Mouse (Mus musculus) heart, embryonic 13.5 days (tissue): ENCODE measurements around the gene Gm7030. TPM values are rescaled to one million over a fixed set of nuclear protein-coding genes. Genes with fewer than 3 reads are reported as not detected.
"Not testable (repeated sequence)": the region's sequence is repeated elsewhere in the genome, so short reads cannot be mapped to it uniquely, and the experiment has no call there.

ENCODE experiments used
- ATAC-seq: fragments of 200-750 bp; cut with Nextera tagmentation; 2 replicates; pipeline ENCODE4 v1.8.0; 2017; ENCODE audit warnings: moderate TSS enrichment; ENCODE audit not compliant: insufficient number of reproducible peaks, low FRiP score, low TSS enrichment; ENCODE audit errors: extremely low read depth
- H3K27ac ChIP-seq: fragments of 300-500 bp; sonication (generic); replicated peaks from 2 replicates; pipeline ENCODE4 v1.5.1; 2015; ENCODE audit warnings: moderate library complexity, mild to moderate bottlenecking, inconsistent platforms
- H3K27me3 ChIP-seq: fragments of 300-500 bp; sonication (generic); replicated peaks from 2 replicates; pipeline ENCODE4 v1.6.1; 2015; ENCODE audit warnings: mild to moderate bottlenecking, inconsistent platforms
- H3K36me3 ChIP-seq: fragments of 300-500 bp; sonication (generic); 2 replicates; pipeline ENCODE4 v1.6.1; 2015; ENCODE audit warnings: mild to moderate bottlenecking, inconsistent platforms
- H3K4me1 ChIP-seq: fragments of 300-500 bp; sonication (generic); 2 replicates; pipeline ENCODE4 v1.6.1; 2015; ENCODE audit warnings: inconsistent platforms
- H3K4me2 ChIP-seq: fragments of 300-500 bp; sonication (generic); 2 replicates; pipeline ENCODE4 v1.6.1; 2015; ENCODE audit warnings: inconsistent platforms, mild to moderate bottlenecking, moderate library complexity
- H3K4me3 ChIP-seq: fragments of 300-500 bp; sonication (generic); 2 replicates; pipeline ENCODE4 v1.5.1; 2015; ENCODE audit warnings: moderate library complexity, mild to moderate bottlenecking, inconsistent platforms
- H3K9ac ChIP-seq: fragments of 300-500 bp; sonication (generic); 2 replicates; pipeline ENCODE4 v1.6.1; 2015; ENCODE audit warnings: inconsistent platforms, mild to moderate bottlenecking, moderate library complexity
- H3K9me3 ChIP-seq: fragments of 300-500 bp; sonication (generic); 2 replicates; pipeline ENCODE4 v1.6.1; 2016; ENCODE audit warnings: inconsistent platforms
- WGBS: fragments of 180-500 bp; shearing (Covaris S2); methylation state at CpG from one replicate; pipeline ENCODE4 v1.1.7; 2015; ENCODE audit warnings: mixed read lengths; 5-methylcytosine and 5-hydroxymethylcytosine counted together
- polyA plus RNA-seq: library from polyadenylated mRNA; unstranded; fragments of >200 nt; fragmentation: Nextera tagmentation; extraction: Ambion mirVana; gene quantifications from 2 replicates; pipeline ENCODE4 v1.2.1, GENCODE M21; 2015

The Gm7030 gene
- polyA plus RNA-seq, 1 experiment from 2014 or later = not detected

DNA sequence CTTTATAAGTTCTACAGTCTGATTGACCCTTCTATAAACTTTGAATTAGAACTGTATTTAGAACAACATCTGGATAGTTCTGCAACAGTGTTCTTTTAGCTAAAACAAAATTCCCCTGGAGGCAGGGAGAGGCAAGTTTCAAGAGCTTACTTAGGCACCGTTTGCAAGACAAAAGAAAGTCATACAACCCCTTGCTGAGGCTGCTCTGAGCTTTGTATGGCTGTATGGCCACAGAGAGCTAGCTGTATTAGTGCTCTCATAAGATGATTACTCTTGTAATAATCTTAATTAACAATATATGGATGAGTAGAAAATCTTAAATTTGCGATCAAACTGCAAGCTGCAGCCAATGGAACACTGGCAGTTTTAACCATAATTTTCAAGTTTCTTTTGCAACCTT, 29.6 kb downstream of the Gm7030 start:
- H3K9me3 ChIP-seq, H3K36me3 ChIP-seq, H3K4me3 ChIP-seq, ATAC-seq, H3K4me1 ChIP-seq, H3K27ac ChIP-seq, H3K4me2 ChIP-seq, H3K9ac ChIP-seq: not testable (repeated sequence)
- H3K27me3 ChIP-seq = peaks cover 11% of the 10 kb centered on the region
- 64% methylated on average over 2 of the region's 2 CpGs for WGBS

DNA sequence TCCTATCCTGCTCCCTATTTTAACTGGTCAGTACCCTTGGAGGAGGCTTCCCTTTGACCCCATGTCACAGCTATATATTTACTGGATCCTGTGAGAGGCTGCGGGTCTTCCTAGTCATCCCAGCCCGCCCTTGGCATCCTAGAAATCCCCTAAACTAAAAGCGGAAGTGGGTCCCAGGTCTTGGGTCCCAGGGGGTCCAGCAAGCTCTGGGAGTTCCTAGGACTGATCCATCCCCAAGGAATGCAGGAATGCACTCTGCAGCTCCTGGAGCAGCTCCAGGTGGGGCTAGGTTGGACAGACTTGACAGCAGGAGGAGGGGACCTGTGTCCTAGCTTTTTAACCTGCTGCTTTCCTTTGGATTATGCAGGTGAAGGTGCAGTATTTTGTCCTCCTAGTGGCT, 35.3 kb downstream of the Gm7030 start:
- Histone ChIP-seq H3K27me3 (peaks cover 19% of the 10 kb centered on the region), H3K27ac (no peak overlapping the region), H3K9me3 (no peaks in the 10 kb centered on the region), H3K4me3 (no peak overlapping the region), H3K36me3 (no peaks in the 10 kb centered on the region), H3K4me2 (no peak overlapping the region), H3K4me1 (no peaks in the 10 kb centered on the region), H3K9ac (no peak overlapping the region)
- 3% methylated on average over 3 of the region's 3 CpGs for WGBS
- no peak for ATAC-seq

DNA sequence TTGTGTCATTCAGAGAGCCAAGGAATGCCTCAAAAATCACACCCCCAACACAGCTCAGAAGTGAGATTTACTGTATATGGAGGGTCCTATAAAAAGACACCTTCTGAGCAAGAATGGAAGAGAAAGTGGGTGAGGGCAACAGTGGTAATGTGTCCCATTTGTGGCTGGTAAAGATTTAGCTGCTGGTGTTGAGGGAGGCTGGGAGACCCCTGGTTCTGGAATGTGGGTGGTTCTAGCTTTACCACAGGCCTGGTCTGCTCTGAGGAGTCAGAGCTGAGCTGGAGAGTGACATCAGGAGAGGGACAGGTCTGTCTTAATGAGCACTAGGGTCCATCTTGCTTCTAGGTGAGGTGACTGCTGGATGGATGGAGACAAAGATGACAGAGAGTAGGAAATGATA, 36.7 kb downstream of the Gm7030 start:
- not testable (repeated sequence) for H3K9me3 ChIP-seq, H3K4me3 ChIP-seq, H3K4me2 ChIP-seq, H3K9ac ChIP-seq, H3K36me3 ChIP-seq, ATAC-seq, H3K27ac ChIP-seq, H3K4me1 ChIP-seq
- H3K27me3 ChIP-seq = peaks cover 19% of the 10 kb centered on the region

DNA sequence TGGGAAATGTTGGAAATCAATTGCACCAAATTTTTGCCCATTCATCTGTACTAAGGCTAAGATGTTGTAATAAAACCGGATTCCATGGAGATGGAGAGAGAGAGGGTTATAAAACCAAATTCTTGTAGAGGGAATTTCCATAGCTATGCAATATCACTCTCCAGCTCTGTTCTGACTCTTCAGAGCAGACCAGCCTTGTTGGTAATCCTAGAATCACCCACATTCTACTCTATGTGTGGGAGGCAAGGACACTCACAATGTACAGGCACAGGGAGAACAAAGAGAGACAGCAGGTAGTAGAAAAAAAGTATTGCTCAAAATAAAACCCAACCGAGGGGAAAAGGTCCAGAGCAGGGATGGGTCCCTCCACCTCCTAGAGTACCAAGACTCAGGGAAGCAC, 37.3 kb downstream of the Gm7030 start:
- no CpG with 5 or more reads among the region's 2 CpGs for WGBS

DNA sequence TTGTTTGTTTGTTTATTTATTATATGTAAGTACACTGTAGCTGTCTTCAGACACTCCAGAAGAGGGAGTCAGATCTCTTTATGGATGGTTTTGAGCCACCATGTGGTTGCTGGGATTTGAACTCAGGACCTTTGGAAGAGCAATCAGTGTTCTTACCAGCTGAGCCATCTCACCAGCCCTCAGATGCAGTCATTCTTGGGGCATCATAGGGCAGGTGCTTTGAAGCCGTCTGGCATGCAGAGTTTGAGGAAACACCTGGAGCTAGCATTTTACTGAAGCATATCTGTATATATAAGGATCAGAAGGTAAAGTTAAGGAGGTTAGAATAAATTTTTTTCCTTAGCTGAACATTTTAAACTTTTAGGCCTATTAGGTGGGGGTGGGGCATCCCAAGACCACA, 43.2 kb downstream of the Gm7030 start:
- H3K36me3 ChIP-seq, ATAC-seq, H3K4me3 ChIP-seq, H3K4me2 ChIP-seq, H3K27ac ChIP-seq, H3K9ac ChIP-seq, H3K9me3 ChIP-seq: not testable (repeated sequence)
- peaks cover 55% of the 10 kb centered on the region for H3K27me3 ChIP-seq
- H3K4me1 ChIP-seq = peaks cover 12% of the 10 kb centered on the region
- 71% methylated on average over 1 of the region's 1 CpGs for WGBS

More for the DNA sequence above, 37.3 kb downstream of the Gm7030 start:
- not testable (repeated sequence) for H3K4me2 ChIP-seq, H3K9me3 ChIP-seq, ATAC-seq, H3K27ac ChIP-seq, H3K9ac ChIP-seq, H3K4me3 ChIP-seq, H3K36me3 ChIP-seq, H3K4me1 ChIP-seq
- H3K27me3 ChIP-seq = peaks cover 19% of the 10 kb centered on the region

DNA sequence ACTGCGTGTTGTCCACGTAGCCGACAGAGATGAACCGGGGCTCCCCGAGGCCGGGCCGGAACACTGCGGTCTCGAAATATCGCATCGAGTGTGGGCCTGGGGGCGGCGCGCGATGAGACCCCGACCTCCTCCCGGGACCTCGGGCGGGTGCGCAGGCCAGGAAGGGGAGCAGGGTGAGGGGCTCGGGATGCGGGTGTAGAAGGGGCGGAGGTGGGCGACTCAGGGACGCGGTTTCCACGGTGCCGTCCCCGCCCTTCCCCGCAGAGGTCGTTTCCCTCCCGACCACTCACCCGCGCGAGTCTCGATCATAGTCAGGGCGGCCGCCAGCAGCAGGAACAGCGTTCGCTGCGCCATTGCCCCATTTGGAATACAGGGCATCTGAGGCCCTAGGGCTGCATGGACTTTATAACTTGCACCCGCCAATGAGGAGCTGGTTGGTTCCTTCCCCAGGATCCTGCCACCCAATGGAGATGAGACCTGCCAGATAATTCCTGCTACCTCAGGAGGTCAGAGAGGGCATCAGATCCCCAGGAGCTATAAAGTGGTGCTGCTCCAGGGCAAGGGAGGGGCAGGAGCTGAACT, 45.3 kb downstream of the Gm7030 start:
- Histone ChIP-seq H3K4me1 (peaks cover 12% of the 10 kb centered on the region), H3K36me3 (no peaks in the 10 kb centered on the region), H3K4me2 (peak overlapping the region; percentile 95), H3K9me3 (no peaks in the 10 kb centered on the region), H3K27me3 (peaks cover 65% of the 10 kb centered on the region), H3K9ac (peak overlapping the region; percentile 65), H3K27ac (no peak overlapping the region), H3K4me3 (peak overlapping the region; percentile 59)
- ATAC-seq = no peak
- WGBS = under 1% methylated on average over 42 of the region's 42 CpGs

DNA sequence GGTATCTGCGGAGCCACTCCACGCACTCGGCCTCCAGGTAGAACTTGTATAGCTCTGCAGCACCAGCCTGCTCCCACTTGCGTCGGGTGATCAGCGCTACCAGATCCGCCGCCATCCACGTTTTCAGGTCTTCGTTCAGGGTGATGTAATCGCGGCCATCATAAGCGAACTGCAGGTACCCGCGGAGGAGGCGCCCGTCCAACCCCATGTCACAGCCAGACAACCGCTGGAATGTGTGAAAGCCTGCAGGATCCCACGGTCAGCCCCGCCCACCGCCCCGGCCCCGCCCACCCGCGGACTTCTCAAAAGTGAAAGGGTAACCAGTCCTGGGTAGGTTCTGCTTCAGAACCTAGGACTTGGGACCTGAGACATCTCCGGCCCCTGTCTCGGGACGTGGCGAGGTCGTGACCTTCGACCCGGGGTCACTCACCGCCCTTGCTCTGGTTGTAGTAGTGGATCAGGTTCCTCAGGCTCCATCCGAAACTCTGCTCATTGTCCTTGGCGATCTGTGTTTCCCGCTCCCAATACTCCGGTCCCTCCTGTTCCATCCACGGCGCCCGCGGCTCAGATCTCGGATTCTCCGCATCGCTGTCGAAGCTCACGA, 45.9 kb downstream of the Gm7030 start:
- no peak overlapping the region for H3K27ac ChIP-seq
- no peaks in the 10 kb centered on the region for H3K9me3 ChIP-seq
- H3K36me3 ChIP-seq = no peaks in the 10 kb centered on the region
- WGBS = under 1% methylated on average over 46 of the region's 46 CpGs
- peak overlapping the region; percentile 65 for H3K9ac ChIP-seq
- peak overlapping the region; percentile 59 for H3K4me3 ChIP-seq
- H3K4me1 ChIP-seq = peaks cover 12% of the 10 kb centered on the region
- no peak for ATAC-seq
- peaks cover 65% of the 10 kb centered on the region for H3K27me3 ChIP-seq
- peak overlapping the region; percentile 95 for H3K4me2 ChIP-seq

DNA sequence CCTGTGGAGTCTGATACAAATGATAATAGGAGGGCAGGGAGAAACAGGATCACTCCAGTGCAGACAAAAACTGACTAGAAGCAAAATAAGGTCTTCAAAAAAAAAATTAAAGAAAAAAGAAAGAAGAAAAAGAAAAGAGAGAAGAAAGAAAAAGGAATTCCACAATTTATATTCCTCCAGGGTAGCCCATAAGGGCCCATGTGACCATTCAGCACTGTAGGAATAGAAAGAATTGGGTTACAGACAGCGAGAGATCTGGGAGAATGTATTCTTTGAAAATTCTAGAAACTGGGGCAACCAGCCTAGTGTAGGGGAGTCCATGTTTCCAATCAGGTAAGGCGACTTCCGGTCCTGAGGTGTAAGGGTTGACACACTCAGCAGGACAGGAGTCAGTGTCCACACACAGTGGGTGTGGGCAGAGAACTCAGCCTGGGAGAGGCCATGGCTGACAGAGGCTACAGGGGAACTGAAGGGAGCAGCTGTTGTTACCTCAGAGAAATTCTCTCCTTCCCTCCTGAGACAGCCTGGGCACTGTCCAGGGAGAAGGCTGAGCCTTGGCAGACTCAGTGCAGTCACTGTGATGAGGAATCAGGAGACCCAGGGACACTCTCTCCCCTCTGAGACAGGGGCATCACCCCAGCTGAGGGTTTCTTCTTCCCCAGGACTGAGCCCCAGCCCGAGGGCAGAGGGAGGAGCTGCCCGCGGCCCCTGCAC, 46.5 kb downstream of the Gm7030 start:
- H3K36me3 ChIP-seq, H3K9me3 ChIP-seq, H3K27ac ChIP-seq, ATAC-seq: not testable (repeated sequence)
- Histone ChIP-seq H3K9ac (peak overlapping the region; percentile 65; the same call in 1 of the 2 replicates), H3K27me3 (peaks cover 65% of the 10 kb centered on the region), H3K4me1 (peaks cover 12% of the 10 kb centered on the region), H3K4me3 (peak overlapping the region; percentile 59), H3K4me2 (peak overlapping the region; percentile 95)
- 24% methylated on average over 6 of the region's 6 CpGs for WGBS

DNA sequence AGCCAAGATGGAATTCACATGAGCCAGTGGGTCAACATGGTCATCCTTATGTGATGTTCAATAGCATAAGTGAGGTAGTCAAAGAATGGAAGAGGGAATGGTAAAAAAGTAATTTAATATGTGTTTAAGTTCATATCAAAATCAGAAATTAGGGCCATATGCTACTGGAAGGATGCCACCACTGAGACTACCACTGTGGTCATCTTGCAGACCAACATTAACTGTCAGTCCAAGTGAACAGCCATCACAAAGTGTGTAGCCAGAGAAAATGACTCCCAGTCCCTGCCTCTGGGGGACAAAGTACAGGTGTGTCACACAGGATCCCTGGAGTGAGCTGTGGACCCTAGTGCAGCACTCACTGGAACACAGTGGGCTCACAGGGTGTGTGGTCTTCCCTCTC, 47.3 kb downstream of the Gm7030 start:
- H3K36me3 ChIP-seq, ATAC-seq, H3K9ac ChIP-seq: not testable (repeated sequence)

DNA sequence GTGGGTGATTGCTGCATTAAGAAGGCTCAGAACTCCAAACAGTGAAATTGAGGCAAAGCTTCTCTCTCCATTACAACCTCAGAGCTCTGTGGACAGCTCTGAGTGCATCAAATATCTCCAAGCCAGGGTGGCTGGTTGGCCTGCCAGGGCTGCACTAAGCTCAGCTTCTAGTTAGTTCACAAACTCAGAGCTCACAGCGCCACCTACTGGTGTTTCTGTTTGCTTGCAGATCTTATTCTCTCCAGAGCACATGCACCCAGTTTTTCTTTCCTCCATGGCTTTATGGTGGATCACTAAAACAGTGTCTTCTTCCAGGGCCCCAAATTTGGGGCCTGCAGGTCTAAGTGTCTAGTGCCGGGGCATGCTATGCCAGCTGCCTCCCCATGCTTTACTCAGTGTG, 68.4 kb downstream of the Gm7030 start:
- 21% methylated on average over 2 of the region's 2 CpGs for WGBS
- no peak overlapping the region for H3K27ac ChIP-seq
- H3K4me1 ChIP-seq = no peaks in the 10 kb centered on the region
- no peaks in the 10 kb centered on the region for H3K9me3 ChIP-seq
- no peaks in the 10 kb centered on the region for H3K36me3 ChIP-seq
- H3K27me3 ChIP-seq = peaks cover 6% of the 10 kb centered on the region
- no peak for ATAC-seq
- H3K4me3 ChIP-seq = no peak overlapping the region
- no peak overlapping the region for H3K4me2 ChIP-seq
- H3K9ac ChIP-seq = no peak overlapping the region

More for the DNA sequence above, 47.3 kb downstream of the Gm7030 start:
- not testable (repeated sequence) for H3K4me3 ChIP-seq, H3K4me2 ChIP-seq, H3K27ac ChIP-seq, H3K9me3 ChIP-seq
- Histone ChIP-seq H3K4me1 (peaks cover 12% of the 10 kb centered on the region), H3K27me3 (peaks cover 65% of the 10 kb centered on the region)
